Mouse (Mus musculus): ENCODE results near the gene Thbs3.
"Not testable (repeated sequence)": the region's sequence is repeated elsewhere in the genome, so short reads cannot be mapped to it uniquely, and the experiment has no call there.

The Thbs3 gene

GRCm38 (mm10) chr3:89195979-89196877, 18.8 kb upstream of the Thbs3 start:
- peak; percentile 97 for ATAC-seq (ENCODE audit: low TSS enrichment)

GRCm38 (mm10) chr3:89199839-89200238, 15.1 kb upstream of the Thbs3 start:
- ATAC-seq (ENCODE audit: low TSS enrichment) = no peak

GRCm38 (mm10) chr3:89202253-89203141, 12.5 kb upstream of the Thbs3 start, which contains the start of gene Gba:
Gene Gba (plus strand): TSS chr3:89202928.
- ATAC-seq (ENCODE audit: low TSS enrichment) = peak; percentile 91

GRCm38 (mm10) chr3:89203142-89203514, 11.9 kb upstream of the Thbs3 start:
- peak; percentile 11; the same call in 1 of the 2 replicates for ATAC-seq (ENCODE audit: low TSS enrichment)

GRCm38 (mm10) chr3:89206079-89206478, 8.9 kb upstream of the Thbs3 start:
- no peak for ATAC-seq (ENCODE audit: low TSS enrichment)

- no peak for ATAC-seq (ENCODE audit: low TSS enrichment)
Observed at GRCm38 (mm10) chr3:89206695-89207094, 8.3 kb upstream of the Thbs3 start.

- no peak for ATAC-seq (ENCODE audit: low TSS enrichment)
Observed at GRCm38 (mm10) chr3:89208075-89208657, 6.8 kb upstream of the Thbs3 start.

- ATAC-seq (ENCODE audit: low TSS enrichment) = no peak
Observed at GRCm38 (mm10) chr3:89208736-89209135, 6.2 kb upstream of the Thbs3 start.

- ATAC-seq (ENCODE audit: low TSS enrichment) = no peak
Observed at GRCm38 (mm10) chr3:89209731-89210130, 5.2 kb upstream of the Thbs3 start.

- ATAC-seq (ENCODE audit: low TSS enrichment) = no peak
Observed at GRCm38 (mm10) chr3:89210162-89210561, 4.8 kb upstream of the Thbs3 start.

GRCm38 (mm10) chr3:89210731-89211130, 4.2 kb upstream of the Thbs3 start:
- no peak for ATAC-seq (ENCODE audit: low TSS enrichment)

GRCm38 (mm10) chr3:89213803-89214530, 1.0 kb upstream of the Thbs3 start:
- ATAC-seq (ENCODE audit: low TSS enrichment) = peak; percentile 80

- ATAC-seq (ENCODE audit: low TSS enrichment) = peak; percentile 45
Observed at GRCm38 (mm10) chr3:89215853-89216252, 873 bp downstream of the Thbs3 start.

- ATAC-seq (ENCODE audit: low TSS enrichment) = not testable (repeated sequence)
Observed at GRCm38 (mm10) chr3:89216407-89216806, 1.4 kb downstream of the Thbs3 start.

GRCm38 (mm10) chr3:89218271-89218670, 3.3 kb downstream of the Thbs3 start:
- ATAC-seq (ENCODE audit: low TSS enrichment) = no peak

- no peak for ATAC-seq (ENCODE audit: low TSS enrichment)
Observed at GRCm38 (mm10) chr3:89219546-89219945, 4.6 kb downstream of the Thbs3 start.

- peak; percentile 51; the same call in 1 of the 2 replicates for ATAC-seq (ENCODE audit: low TSS enrichment)
Observed at GRCm38 (mm10) chr3:89221167-89221566, 6.2 kb downstream of the Thbs3 start.

GRCm38 (mm10) chr3:89224796-89225195, 9.8 kb downstream of the Thbs3 start:
- ATAC-seq (ENCODE audit: low TSS enrichment) = no peak

GRCm38 (mm10) chr3:89225321-89225815, 10.4 kb downstream of the Thbs3 start:
- no peak for ATAC-seq (ENCODE audit: low TSS enrichment)

- 0 out of 2 replicates have a peak, but pooled peaks have one; percentile 4 for ATAC-seq (ENCODE audit: low TSS enrichment)
Observed at GRCm38 (mm10) chr3:89225918-89226317, 10.9 kb downstream of the Thbs3 start.

- no peak for ATAC-seq (ENCODE audit: low TSS enrichment)
Observed at GRCm38 (mm10) chr3:89226361-89226760, 11.4 kb downstream of the Thbs3 start.

Measured in frontal cortex, adult (tissue).